Mouse (Mus musculus): ENCODE measurements at regions not wholly inside any gene's neighbourhood (a gene's known extent, or its start where the extent isn't known, plus 50 kb on each side); places are given as distances from the start of the nearest gene placed in this dataset.
A peak's percentile ranks its signal among the peaks of the same experiment; 100 is the strongest.

GRCm38 (mm10) chr13:114523116-114523515, 64.4 kb upstream of the Fst start:
- no peak for DNase-seq (ENCODE audit: extremely low read depth, low read depth, low spot score)

DNA sequence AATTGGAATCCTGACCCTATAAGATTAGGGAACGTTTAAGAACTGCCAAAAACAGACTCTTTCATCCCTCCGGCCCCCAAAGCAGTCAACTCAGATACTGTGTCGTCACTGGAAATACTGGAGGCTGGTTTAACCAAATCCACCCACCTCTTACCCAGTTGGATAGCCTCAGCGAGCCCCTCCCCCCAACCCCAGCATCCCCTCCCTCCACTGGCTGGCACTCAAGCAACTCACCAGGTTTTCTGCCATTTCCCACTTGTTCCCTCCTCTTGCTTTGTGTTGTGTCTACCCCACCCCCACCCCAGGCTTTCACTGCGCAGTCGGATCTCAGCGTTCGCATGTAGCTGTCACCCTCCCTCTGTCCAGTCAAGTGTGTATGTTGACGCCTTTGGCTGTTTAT, 68.1 kb upstream of the Fst start:
- DNase-seq (ENCODE audit: extremely low read depth, low read depth, low spot score) = no peak

GRCm38 (mm10) chr13:114530171-114530774, 71.5 kb upstream of the Fst start:
- no peak for DNase-seq (ENCODE audit: extremely low read depth, low read depth, low spot score)

DNA sequence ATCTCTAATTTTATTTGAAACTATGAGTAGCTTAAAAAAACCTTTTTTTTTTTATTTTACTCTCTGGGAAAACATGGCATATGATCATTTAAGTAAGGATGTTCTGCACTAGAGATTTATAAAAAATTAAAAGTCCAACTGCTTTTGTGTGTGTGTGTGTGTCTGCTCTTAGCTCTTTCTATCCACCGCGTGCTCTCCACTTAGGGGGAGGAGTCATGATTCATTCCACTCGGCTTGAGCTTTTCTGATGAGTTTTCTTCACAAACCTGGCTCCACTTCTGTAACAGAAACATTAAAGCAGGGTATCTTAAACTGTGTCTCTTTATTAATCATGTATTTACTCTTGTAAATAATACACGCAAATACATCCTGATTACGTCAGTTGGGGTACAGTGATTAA, 73.0 kb upstream of the Fst start:
- DNase-seq (ENCODE audit: extremely low read depth, low read depth, low spot score) = no peak

DNA sequence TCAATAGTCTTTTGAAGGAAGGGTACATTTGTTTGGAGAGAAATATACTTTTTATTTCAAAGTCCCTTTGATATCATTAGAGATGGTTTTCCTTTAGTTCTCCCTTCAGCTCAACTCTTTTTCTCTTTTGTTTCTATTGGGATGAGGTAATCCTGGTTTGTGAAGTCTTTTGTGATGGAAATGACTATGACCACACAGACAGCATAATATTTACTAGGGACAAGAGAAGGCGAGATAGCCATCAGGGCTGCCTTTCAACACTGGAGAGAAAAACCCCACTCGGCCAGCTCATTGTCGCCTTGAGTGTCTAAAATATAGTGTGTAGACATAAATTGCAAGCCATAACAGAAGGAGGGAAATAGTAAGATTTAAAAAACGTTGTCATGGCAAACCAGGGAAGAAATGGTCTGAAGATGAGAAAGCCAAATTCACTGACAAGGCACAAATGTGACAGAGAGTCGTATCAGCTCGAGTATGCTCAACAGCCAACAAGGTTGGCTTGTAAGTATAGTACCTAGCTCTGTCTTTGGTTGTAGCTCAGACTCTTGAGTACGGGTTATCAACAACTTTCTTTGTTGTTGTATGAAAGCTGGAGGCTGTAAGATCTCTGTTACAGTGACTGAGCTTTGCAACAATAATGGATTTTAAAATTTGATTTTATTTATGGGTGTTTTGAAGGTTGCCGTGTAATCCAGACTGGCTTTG, 73.8 kb upstream of the Fst start:
- DNase-seq (ENCODE audit: extremely low read depth, low read depth, low spot score) = no peak

DNA sequence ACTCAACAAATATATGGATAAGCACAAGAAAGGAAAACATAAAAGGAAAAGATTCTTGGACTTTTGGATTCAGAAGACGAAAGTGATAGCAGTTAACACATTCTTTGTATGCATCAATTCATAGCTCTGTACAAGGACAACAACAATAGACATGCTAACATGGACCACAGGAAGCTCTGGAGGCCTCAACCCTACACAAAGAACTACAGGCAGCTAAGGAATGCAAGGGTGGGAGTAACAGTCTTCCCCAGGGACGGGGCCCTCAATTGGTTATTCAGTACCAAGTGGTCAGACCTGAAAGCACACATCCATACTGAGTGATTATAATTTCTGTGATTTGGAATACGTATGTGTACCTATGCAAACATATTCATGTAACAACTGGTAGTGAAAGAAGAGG, 75.8 kb upstream of the Fst start:
- no peak for DNase-seq (ENCODE audit: extremely low read depth, low read depth, low spot score)

DNA sequence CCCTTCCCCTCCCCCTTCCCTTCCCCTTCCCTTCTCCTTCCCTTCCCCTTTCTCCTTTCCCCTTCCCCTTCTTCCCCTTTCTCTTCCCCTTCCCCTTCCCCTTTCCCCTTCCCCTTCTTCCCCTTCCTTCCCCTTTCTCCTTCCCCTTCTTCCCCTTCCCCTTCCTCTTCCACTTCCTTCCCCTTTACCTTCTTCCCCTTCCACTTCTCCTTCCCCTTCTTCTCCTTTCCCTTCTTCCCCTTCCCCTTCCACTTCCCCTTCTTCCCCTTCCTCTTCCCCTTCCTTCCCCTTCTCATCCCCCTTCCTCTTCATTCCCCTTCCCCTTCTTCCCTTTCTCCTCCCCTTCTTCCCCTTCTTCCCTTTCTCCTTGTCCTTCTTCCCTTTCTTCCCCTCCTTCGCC, 77.0 kb upstream of the Fst start:
- no peak for DNase-seq (ENCODE audit: extremely low read depth, low read depth, low spot score)

DNA sequence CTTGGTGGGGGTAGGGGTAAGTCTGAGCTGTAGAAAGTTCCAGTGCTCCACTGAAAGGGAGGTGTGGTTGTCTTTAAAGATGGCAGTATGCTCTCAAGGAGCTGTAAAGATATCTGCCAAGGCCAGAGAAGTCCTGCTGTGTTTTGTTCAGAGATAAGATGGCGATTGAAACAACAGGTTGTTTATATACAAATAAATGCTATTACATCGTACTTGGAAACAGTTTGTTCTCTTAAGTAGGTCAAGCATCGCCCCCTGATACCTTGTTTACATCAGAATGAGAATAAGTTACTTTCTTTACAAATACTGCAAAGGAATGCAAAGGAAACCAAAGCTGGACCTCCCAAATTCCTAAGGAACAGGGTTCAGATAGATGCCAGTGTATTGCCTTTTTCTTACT, 113.0 kb upstream of the Fst start:
- no peak for DNase-seq (ENCODE audit: extremely low read depth, low read depth, low spot score)

DNA sequence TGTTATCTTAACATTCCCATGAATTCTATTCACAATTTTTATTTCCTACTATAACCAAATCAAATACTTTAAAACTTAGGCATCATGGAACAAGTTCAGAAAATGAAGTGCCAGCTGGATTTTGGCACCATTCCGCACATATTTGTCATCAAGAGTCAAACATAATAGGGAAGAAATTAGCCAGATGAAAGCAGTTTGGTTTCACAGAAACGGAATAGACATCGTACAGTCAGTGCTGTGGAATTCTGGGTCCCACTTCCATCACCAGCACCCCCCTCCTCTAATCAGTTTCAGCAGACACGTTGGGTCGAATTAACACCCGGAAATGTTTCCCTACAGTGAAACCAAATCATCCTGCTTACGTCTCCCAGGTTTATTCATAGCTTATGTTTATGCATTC, 125.8 kb upstream of the Fst start:
- no peak for DNase-seq (ENCODE audit: extremely low read depth, low read depth, low spot score)

DNA sequence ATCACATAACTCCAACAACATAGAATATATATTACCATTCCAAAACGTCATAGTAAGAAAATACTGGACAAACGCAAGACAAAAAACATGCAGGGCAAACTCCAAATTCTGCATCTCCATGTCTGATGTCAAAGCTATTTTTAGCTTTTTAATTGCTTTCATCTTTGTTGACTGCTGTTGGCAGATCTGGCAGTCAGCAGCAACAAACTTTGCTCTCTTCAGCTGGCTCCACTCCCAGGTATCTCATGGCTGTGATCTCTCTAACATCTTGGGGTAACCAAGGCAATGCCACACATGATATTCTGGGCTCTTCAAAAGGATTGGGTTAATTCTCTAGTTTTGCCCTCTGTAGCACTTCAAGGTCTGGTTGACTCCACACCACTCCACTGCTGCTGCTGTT, 128.9 kb upstream of the Fst start:
- DNase-seq (ENCODE audit: extremely low read depth, low read depth, low spot score) = no peak

DNA sequence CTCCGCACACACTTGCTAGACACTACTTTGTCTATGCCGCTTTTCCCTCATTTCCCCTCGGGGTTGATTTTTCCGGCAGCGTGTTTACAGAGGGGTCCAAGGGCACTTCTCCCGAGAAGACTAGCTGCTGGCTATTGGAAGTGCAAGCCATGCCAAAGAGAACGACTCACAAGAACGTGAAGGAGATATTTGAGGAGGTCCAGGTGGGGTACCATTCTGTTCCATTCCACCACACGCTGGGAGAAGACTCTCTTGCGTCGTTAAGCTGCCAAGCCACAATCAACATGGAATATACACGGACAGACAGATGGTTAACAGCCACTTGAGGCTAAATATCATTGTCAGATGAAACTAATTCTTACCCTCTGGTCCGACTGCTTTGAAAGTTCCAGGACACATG, 144.6 kb upstream of the Fst start:
- DNase-seq (ENCODE audit: extremely low read depth, low read depth, low spot score) = no peak

DNA sequence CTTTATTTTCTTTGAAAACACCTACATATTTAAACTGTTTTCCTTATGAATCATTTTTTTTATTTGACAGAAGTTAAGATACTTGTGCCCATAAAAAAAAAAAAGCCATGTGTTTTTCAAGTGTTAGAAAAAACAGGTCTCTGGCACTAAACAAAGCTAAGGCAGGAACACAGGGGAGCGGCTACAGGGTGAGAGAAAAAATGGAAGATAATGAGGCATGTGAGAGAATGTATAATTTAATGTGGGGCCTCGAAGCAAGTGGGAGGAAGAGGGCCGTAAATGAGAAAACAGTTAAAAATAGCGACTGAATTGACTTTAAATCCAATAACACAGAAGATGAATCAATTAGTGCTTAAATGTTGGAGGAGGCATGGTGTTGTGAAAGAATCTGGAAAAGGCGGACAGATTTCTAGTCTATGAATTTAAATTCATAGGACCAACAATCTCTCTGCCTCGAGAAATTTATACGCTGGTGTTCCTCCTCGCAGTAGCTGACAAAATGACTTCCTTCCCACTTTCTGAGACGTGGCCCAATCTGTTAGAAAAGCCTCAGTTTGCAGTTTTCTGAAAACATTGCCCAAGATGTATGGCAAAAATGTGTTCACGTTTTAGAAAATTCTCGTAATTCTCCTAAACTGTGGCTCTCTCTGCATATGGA, 145.4 kb upstream of the Fst start:
- no peak for DNase-seq (ENCODE audit: extremely low read depth, low read depth, low spot score)

GRCm38 (mm10) chr13:114613909-114614308, 155.2 kb upstream of the Fst start:
- peak; percentile 64 for DNase-seq (ENCODE audit: extremely low read depth, low read depth, low spot score)

- DNase-seq (ENCODE audit: extremely low read depth, low read depth, low spot score) = no peak
Observed at GRCm38 (mm10) chr13:114619416-114619815, 160.7 kb upstream of the Fst start.

DNA sequence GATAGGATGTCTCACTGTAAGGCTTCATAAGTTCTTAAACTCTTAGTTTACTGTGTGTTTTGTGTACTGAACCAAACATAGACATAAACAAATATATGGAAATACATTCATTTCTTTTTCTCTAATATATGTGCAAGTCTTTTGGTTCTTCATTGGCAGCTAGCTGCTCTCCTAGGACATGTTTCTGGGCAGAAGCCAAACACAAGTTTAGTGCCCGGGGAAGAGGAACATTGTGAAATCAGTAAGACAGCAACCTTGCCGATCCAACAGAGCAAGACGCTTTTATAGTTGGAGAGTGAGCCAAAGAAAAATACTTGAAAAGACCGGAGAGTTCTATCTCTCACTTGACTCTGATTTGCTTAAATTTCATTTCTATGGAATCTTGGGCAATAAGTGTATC, 178.0 kb upstream of the Fst start:
- no peak for DNase-seq (ENCODE audit: extremely low read depth, low read depth, low spot score)

DNA sequence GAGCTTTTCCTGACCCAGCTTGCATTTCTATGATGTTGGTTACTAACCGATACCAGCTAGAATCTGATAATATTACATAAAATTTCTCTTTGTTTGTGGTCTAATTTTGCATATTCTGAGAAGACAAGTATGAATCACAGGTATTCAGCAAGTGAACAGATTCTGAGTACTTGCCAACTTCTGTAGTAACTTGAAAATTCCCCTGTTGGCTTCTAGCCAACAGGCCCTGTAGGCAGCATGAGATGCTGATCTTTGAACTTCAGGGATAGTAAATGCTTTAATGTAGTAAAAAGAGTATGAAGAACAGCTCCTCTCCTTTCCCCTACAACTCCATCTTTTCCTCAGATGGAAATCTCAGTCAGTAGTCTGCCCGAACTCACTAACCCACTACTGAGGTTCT, 178.5 kb upstream of the Mocs2 start:
- DNase-seq (ENCODE audit: extremely low read depth, low read depth, low spot score) = no peak

DNA sequence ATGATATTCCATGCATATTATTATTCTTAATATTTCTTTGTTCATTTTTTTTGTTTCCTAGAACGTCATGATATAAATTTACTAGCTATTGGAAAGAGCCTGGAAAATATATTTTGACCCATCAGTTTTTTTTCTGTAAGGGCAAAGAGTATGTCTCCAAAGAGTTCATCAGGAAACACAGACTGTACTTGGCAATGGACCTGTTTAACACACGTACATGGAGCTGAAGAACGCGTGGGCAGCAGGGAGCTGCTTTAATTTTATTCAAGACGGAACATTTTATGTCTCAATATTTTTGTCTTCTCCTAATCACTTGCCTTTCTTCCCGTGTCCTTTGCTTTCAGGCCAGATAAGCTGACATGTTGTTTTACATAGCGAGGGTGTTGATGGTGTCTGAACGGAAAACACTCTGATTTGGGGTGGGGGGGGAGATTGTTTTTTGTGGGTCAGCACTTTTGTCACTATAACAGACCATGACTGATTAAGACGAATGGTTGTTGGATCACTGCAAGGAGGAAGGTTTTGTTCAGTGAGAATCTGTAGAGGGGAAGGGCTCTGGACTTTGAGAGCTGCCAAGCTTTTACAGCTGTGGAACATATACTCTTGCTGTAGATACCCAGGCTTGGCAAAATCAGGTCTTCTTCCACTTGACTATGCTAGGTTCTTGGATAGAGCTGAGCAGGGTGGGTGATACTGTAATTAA, 176.2 kb upstream of the Mocs2 start:
- DNase-seq (ENCODE audit: extremely low read depth, low read depth, low spot score) = peak; percentile 10

DNA sequence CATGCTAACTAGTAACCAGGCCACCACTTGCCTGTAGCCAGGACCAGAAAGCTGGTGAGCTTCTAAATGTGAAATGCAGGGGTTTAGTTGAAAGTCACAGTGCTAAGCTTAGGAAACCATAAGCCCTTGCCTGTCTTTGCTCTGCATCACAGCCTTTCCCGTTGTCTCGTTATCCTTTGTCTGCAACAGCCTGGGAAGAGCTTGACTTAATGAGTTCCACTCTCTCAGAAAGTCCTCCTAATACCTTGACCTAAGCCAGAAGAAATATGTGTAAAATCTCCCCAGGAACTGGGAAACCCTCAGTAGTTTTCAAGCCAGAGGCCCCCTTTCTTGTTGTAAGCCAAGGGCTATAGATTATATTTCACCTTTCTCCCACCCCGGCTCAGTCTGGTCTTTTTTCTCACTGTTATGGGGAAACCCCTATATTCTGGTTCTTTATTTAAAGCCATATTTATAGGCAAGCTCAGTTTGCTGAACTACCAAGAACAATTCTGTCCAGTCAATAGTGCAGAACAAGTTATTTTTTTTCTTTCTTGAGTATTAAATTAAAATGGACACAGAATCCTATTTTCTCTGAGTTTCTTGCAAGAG, 175.0 kb upstream of the Mocs2 start:
- DNase-seq (ENCODE audit: extremely low read depth, low read depth, low spot score) = no peak

- DNase-seq (ENCODE audit: extremely low read depth, low read depth, low spot score) = no peak
Observed at GRCm38 (mm10) chr13:114643521-114643920, 174.5 kb upstream of the Mocs2 start.

GRCm38 (mm10) chr13:114654267-114654666, 163.8 kb upstream of the Mocs2 start:
- no peak for DNase-seq (ENCODE audit: extremely low read depth, low read depth, low spot score)

- no peak for DNase-seq (ENCODE audit: extremely low read depth, low read depth, low spot score)
Observed at GRCm38 (mm10) chr13:114654953-114655586, 163.0 kb upstream of the Mocs2 start.

Data from fat pad, adult 2 months (tissue).